Mouse (Mus musculus) mouse trophoblast stem cell (cell line): Measurements from ENCODE around the gene Tbc1d9b.
"Not testable (repeated sequence)": the region's sequence is repeated elsewhere in the genome, so short reads cannot be mapped to it uniquely, and the experiment has no call there.

Experiments used
- in situ Hi-C, 2 experiments: fragments of 300-500 bp; cut with MseI, MboI; formaldehyde crosslinking; loops; 2 replicates in 1 of 2; 3 replicates in 1 of 2; pipeline ENCODE4 v1.15.1; 2025

Gene Tbc1d9b

GRCm38 (mm10) chr11:50130811-50131766, at the start of gene Tbc1d9b:
Gene Tbc1d9b, plus strand, starts transcription at chr11:50131396.
- in situ Hi-C loops = loop anchor here in 1 of 2 experiments (5.0 kb wide), 1 partner anchor 144 kb away; no protein-coding TSS in a partner anchor

- in situ Hi-C loops = no loop called here
Measured at GRCm38 (mm10) chr11:50086211-50086610, 45.0 kb upstream of the Tbc1d9b start.

GRCm38 (mm10) chr11:50089840-50090239, 41.4 kb upstream of the Tbc1d9b start:
- in situ Hi-C loops = no loop called here

- in situ Hi-C loops = no loop called here
Measured at GRCm38 (mm10) chr11:50090982-50091675, 40.1 kb upstream of the Tbc1d9b start.

- in situ Hi-C loops = no loop called here
Measured at GRCm38 (mm10) chr11:50091681-50092080, 39.5 kb upstream of the Tbc1d9b start.

GRCm38 (mm10) chr11:50095661-50096060, 35.5 kb upstream of the Tbc1d9b start:
- in situ Hi-C loops = no loop called here

- in situ Hi-C loops = no loop called here
Measured at GRCm38 (mm10) chr11:50097091-50097490, 34.1 kb upstream of the Tbc1d9b start.

GRCm38 (mm10) chr11:50098961-50099481, 32.2 kb upstream of the Tbc1d9b start:
- in situ Hi-C loops = no loop called here

GRCm38 (mm10) chr11:50099692-50100091, 31.5 kb upstream of the Tbc1d9b start:
- in situ Hi-C loops = no loop called here

- in situ Hi-C loops = no loop called here
Measured at GRCm38 (mm10) chr11:50100548-50101307, 30.5 kb upstream of the Tbc1d9b start.

GRCm38 (mm10) chr11:50101962-50102361, 29.2 kb upstream of the Tbc1d9b start:
- in situ Hi-C loops = not testable (repeated sequence)

GRCm38 (mm10) chr11:50104016-50104415, 27.2 kb upstream of the Tbc1d9b start:
- in situ Hi-C loops = no loop called here

GRCm38 (mm10) chr11:50105237-50105636, 26.0 kb upstream of the Tbc1d9b start:
- in situ Hi-C loops = no loop called here

GRCm38 (mm10) chr11:50106024-50106423, 25.2 kb upstream of the Tbc1d9b start:
- in situ Hi-C loops = no loop called here

- in situ Hi-C loops = no loop called here
Measured at GRCm38 (mm10) chr11:50108823-50109244, 22.4 kb upstream of the Tbc1d9b start.

GRCm38 (mm10) chr11:50114329-50114728, 16.9 kb upstream of the Tbc1d9b start:
- in situ Hi-C loops = no loop called here

- in situ Hi-C loops = no loop called here
Measured at GRCm38 (mm10) chr11:50122631-50123081, 8.5 kb upstream of the Tbc1d9b start.

GRCm38 (mm10) chr11:50127781-50128180, 3.4 kb upstream of the Tbc1d9b start:
- in situ Hi-C loops = no loop called here

- in situ Hi-C loops = loop anchor here in 1 of 2 experiments (5.0 kb wide), 1 partner anchor 144 kb away; no protein-coding TSS in a partner anchor
Measured at GRCm38 (mm10) chr11:50131801-50132201, 605 bp downstream of the Tbc1d9b start.

GRCm38 (mm10) chr11:50132265-50132664, 1.1 kb downstream of the Tbc1d9b start:
- in situ Hi-C loops = loop anchor here in 1 of 2 experiments (5.0 kb wide), 1 partner anchor 145 kb away; no protein-coding TSS in a partner anchor
